Mouse (Mus musculus) CH12.LX (cell line): ENCODE measurements around the gene Tmem179b. TPM values are rescaled to one million over a fixed set of nuclear protein-coding genes. Genes with fewer than 3 reads are reported as not detected.

Source experiments
- DNase-seq: peaks from one replicate; pipeline ENCODE4 v3.0.0-alpha.2; 2013; ENCODE audit errors: extremely low read depth
- H3K27ac ChIP-seq: 2 replicates; pipeline ENCODE4 v1.5.1; 2012; ENCODE audit warnings: low read depth, mild to moderate bottlenecking, control low read depth, moderate library complexity; ENCODE audit not compliant: insufficient read depth
- H3K27me3 ChIP-seq: replicated peaks from 2 replicates; pipeline ENCODE3; 2012; ENCODE audit warnings: inconsistent platforms
- H3K36me3 ChIP-seq, 2 experiments: replicated peaks in 1 of 2; 2 replicates each; pipeline versions ENCODE3 to v1.6.1; 2012; ENCODE audit warnings: inconsistent platforms in 1 of 2, low read length in 1 of 2, mild to moderate bottlenecking in 1 of 2, mixed read lengths in 1 of 2, moderate library complexity in 1 of 2; ENCODE audit not compliant: control insufficient read depth in 1 of 2, insufficient read depth in 1 of 2
- H3K4me1 ChIP-seq, 2 experiments: 2 replicates each; pipeline ENCODE4 v1.6.1; 2012; ENCODE audit warnings: inconsistent platforms in 1 of 2, moderate library complexity in 1 of 2; ENCODE audit not compliant: insufficient read depth in 2 of 2, control insufficient read depth in 1 of 2
- H3K4me2 ChIP-seq: 2 replicates; pipeline ENCODE4 v1.6.1; 2012; ENCODE audit warnings: low read depth, mild to moderate bottlenecking, control low read depth; ENCODE audit not compliant: poor library complexity, insufficient read depth, severe bottlenecking
- H3K4me3 ChIP-seq, 3 experiments: fragments of 150-350 bp in 1 of 3; sonication (generic) in 1 of 3; replicated peaks in 1 of 3; 2 replicates each; pipeline versions ENCODE3 to v1.5.1; 2011 to 2012; ENCODE audit warnings: low read depth in 2 of 3, low read length in 2 of 3, mild to moderate bottlenecking in 2 of 3, moderate library complexity in 2 of 3, control low read depth in 1 of 3, improper control_type of control experiment in 1 of 3, inconsistent platforms in 1 of 3, mixed read lengths in 1 of 3; ENCODE audit not compliant: poor library complexity in 1 of 3
- H3K79me2 ChIP-seq: replicated peaks from 2 replicates; pipeline ENCODE4 v1.6.1; 2012; ENCODE audit warnings: mild to moderate bottlenecking, moderate library complexity; ENCODE audit not compliant: control insufficient read depth, poor library complexity, insufficient read depth, severe bottlenecking; ENCODE audit errors: extremely low read depth
- H3K9ac ChIP-seq: 2 replicates; pipeline ENCODE4 v1.6.1; 2012; ENCODE audit warnings: low read depth, mild to moderate bottlenecking, control low read depth, moderate library complexity; ENCODE audit not compliant: insufficient read depth
- H3K9me3 ChIP-seq: replicated peaks from 2 replicates; pipeline ENCODE3; 2012; ENCODE audit warnings: low read length, inconsistent platforms, mixed read lengths
- BHLHE40 ChIP-seq: IDR thresholded peaks from 2 replicates; pipeline ENCODE4 v1.6.1; 2011; ENCODE audit warnings: mild to moderate bottlenecking, low read depth, low read length, improper control_type of control experiment
- CHD1 ChIP-seq: IDR thresholded peaks from 2 replicates; pipeline ENCODE4 v1.6.1; 2012; ENCODE audit warnings: low read depth, low read length, improper control_type of control experiment, inconsistent platforms
- CHD2 ChIP-seq: IDR thresholded peaks from 2 replicates; pipeline ENCODE4 v1.6.1; 2011; ENCODE audit warnings: low read length, improper control_type of control experiment
- CTCF ChIP-seq, 2 experiments: IDR thresholded peaks in 1 of 2; conservative IDR thresholded peaks in 1 of 2; 2 replicates each; pipeline ENCODE4 v1.5.1; 2011 to 2012; ENCODE audit warnings: low read depth in 2 of 2, low read length in 2 of 2, improper control_type of control experiment in 1 of 2, inconsistent platforms in 1 of 2, mild to moderate bottlenecking in 1 of 2, moderate library complexity in 1 of 2
- E2F4 ChIP-seq: IDR thresholded peaks from 2 replicates; pipeline ENCODE4 v1.6.1; 2011; ENCODE audit warnings: low read depth, low read length, improper control_type of control experiment; ENCODE audit not compliant: insufficient replicate concordance
- ELF1 ChIP-seq: IDR thresholded peaks from 2 replicates; pipeline ENCODE4 v1.6.1; 2014; ENCODE audit warnings: low read depth, mild to moderate bottlenecking, inconsistent platforms, low read length, improper control_type of control experiment
- EP300 ChIP-seq: IDR thresholded peaks from 2 replicates; pipeline ENCODE4 v1.6.1; 2011; ENCODE audit warnings: low read length, improper control_type of control experiment
- ETS1 ChIP-seq: conservative IDR thresholded peaks from 2 replicates; pipeline ENCODE4 v1.6.1; 2012; ENCODE audit warnings: low read depth, mild to moderate bottlenecking, inconsistent platforms, low read length, improper control_type of control experiment, moderate library complexity
- GABPA ChIP-seq: IDR thresholded peaks from 2 replicates; pipeline ENCODE4 v1.6.1; 2012; ENCODE audit warnings: low read depth, low read length, improper control_type of control experiment, inconsistent platforms; ENCODE audit not compliant: insufficient replicate concordance
- HCFC1 ChIP-seq: IDR thresholded peaks from 2 replicates; pipeline ENCODE4 v1.6.1; 2012; ENCODE audit warnings: low read depth, mild to moderate bottlenecking, inconsistent platforms, low read length, improper control_type of control experiment
- IRF4 ChIP-seq: IDR thresholded peaks from 2 replicates; pipeline ENCODE4 v1.6.1; 2014; ENCODE audit warnings: low read depth, mild to moderate bottlenecking, inconsistent platforms, low read length, improper control_type of control experiment
- JUN ChIP-seq: IDR thresholded peaks from 2 replicates; pipeline ENCODE4 v1.6.1; 2011; ENCODE audit warnings: low read depth, mild to moderate bottlenecking, low read length, improper control_type of control experiment, moderate library complexity; ENCODE audit not compliant: insufficient read depth
- JUND ChIP-seq: conservative IDR thresholded peaks from 2 replicates; pipeline ENCODE4 v1.6.1; 2011; ENCODE audit warnings: low read depth, low read length, improper control_type of control experiment
- KAT2A ChIP-seq: IDR thresholded peaks from 2 replicates; pipeline ENCODE4 v1.6.1; 2012; ENCODE audit warnings: low read length, improper control_type of control experiment, inconsistent platforms; ENCODE audit not compliant: insufficient replicate concordance
- MAFK ChIP-seq: IDR thresholded peaks from 2 replicates; pipeline ENCODE4 v1.6.1; 2011; ENCODE audit warnings: low read length, improper control_type of control experiment; ENCODE audit not compliant: insufficient replicate concordance
- MAX ChIP-seq: IDR thresholded peaks from 2 replicates; pipeline ENCODE4 v1.6.1; 2011; ENCODE audit warnings: low read length, improper control_type of control experiment
- MAZ ChIP-seq: IDR thresholded peaks from 2 replicates; pipeline ENCODE4 v1.6.1; 2012; ENCODE audit warnings: low read depth, mild to moderate bottlenecking, inconsistent platforms, low read length, improper control_type of control experiment, moderate library complexity
- MEF2A ChIP-seq: IDR thresholded peaks from 2 replicates; pipeline ENCODE4 v1.6.1; 2014; ENCODE audit warnings: low read depth, mild to moderate bottlenecking, inconsistent platforms, low read length, improper control_type of control experiment, borderline replicate concordance
- MXI1 ChIP-seq: IDR thresholded peaks from 2 replicates; pipeline ENCODE4 v1.6.1; 2011; ENCODE audit warnings: mild to moderate bottlenecking, low read depth, low read length, improper control_type of control experiment
- MYC ChIP-seq: IDR thresholded peaks from 2 replicates; pipeline ENCODE4 v1.6.1; 2011; ENCODE audit warnings: low read depth, mild to moderate bottlenecking, improper control_type of control experiment, low read length
- NELFE ChIP-seq: IDR thresholded peaks from 2 replicates; pipeline ENCODE4 v1.6.1; 2011; ENCODE audit warnings: low read depth, low read length, improper control_type of control experiment
- NRF1 ChIP-seq: IDR thresholded peaks from 2 replicates; pipeline ENCODE4 v1.6.1; 2014; ENCODE audit warnings: low read depth, mild to moderate bottlenecking, inconsistent platforms, low read length, improper control_type of control experiment, moderate library complexity
- PAX5 ChIP-seq: IDR thresholded peaks from 2 replicates; pipeline ENCODE4 v1.6.1; 2012; ENCODE audit warnings: low read length, inconsistent platforms, mixed read lengths
- POLR2A ChIP-seq: IDR thresholded peaks from 2 replicates; pipeline ENCODE4 v1.6.1; 2011; ENCODE audit warnings: low read depth, mild to moderate bottlenecking, improper control_type of control experiment, low read length
- POLR2AphosphoS2 ChIP-seq: IDR thresholded peaks from 2 replicates; pipeline ENCODE4 v1.6.1; 2011; ENCODE audit warnings: low read depth, low read length, improper control_type of control experiment
- RAD21 ChIP-seq: IDR thresholded peaks from 2 replicates; pipeline ENCODE4 v1.6.1; 2011; ENCODE audit warnings: low read depth, mild to moderate bottlenecking, low read length, improper control_type of control experiment, moderate library complexity
- RCOR1 ChIP-seq: conservative IDR thresholded peaks from 2 replicates; pipeline ENCODE4 v1.6.1; 2012; ENCODE audit warnings: low read depth, mild to moderate bottlenecking, inconsistent platforms, low read length, improper control_type of control experiment
- SIN3A ChIP-seq: IDR thresholded peaks from 2 replicates; pipeline ENCODE4 v1.6.1; 2012; ENCODE audit warnings: low read length, improper control_type of control experiment, inconsistent platforms
- SMC3 ChIP-seq: IDR thresholded peaks from 2 replicates; pipeline ENCODE4 v1.6.1; 2011; ENCODE audit warnings: low read depth, low read length, improper control_type of control experiment
- TBP ChIP-seq: conservative IDR thresholded peaks from 2 replicates; pipeline ENCODE4 v1.6.1; 2011; ENCODE audit warnings: low read depth, low read length, improper control_type of control experiment
- TCF12 ChIP-seq: IDR thresholded peaks from 2 replicates; pipeline ENCODE4 v1.6.1; 2014; ENCODE audit warnings: low read depth, mild to moderate bottlenecking, inconsistent platforms, low read length, improper control_type of control experiment
- UBTF ChIP-seq: IDR thresholded peaks from 2 replicates; pipeline ENCODE4 v1.6.1; 2012; ENCODE audit warnings: low read depth, mild to moderate bottlenecking, inconsistent platforms, low read length, improper control_type of control experiment, moderate library complexity
- USF1 ChIP-seq: IDR thresholded peaks from 2 replicates; pipeline ENCODE4 v1.6.1; 2014; ENCODE audit warnings: low read depth, mild to moderate bottlenecking, inconsistent platforms, low read length, improper control_type of control experiment
- USF2 ChIP-seq: conservative IDR thresholded peaks from 2 replicates; pipeline ENCODE4 v1.6.1; 2011; ENCODE audit warnings: low read depth, low read length, improper control_type of control experiment
- ZC3H11A ChIP-seq: IDR thresholded peaks from 2 replicates; pipeline ENCODE4 v1.6.1; 2012; ENCODE audit warnings: low read depth, mild to moderate bottlenecking, inconsistent platforms, low read length, improper control_type of control experiment
- ZKSCAN1 ChIP-seq: IDR thresholded peaks from 2 replicates; pipeline ENCODE4 v1.6.1; 2012; ENCODE audit warnings: low read depth, inconsistent platforms, low read length, improper control_type of control experiment, borderline replicate concordance
- ZMIZ1 ChIP-seq: IDR thresholded peaks from 2 replicates; pipeline ENCODE4 v1.6.1; 2012; ENCODE audit warnings: low read depth, mild to moderate bottlenecking, inconsistent platforms, low read length, improper control_type of control experiment
- ZNF384 ChIP-seq: IDR thresholded peaks from 2 replicates; pipeline ENCODE4 v1.6.1; 2012; ENCODE audit warnings: low read depth, low read length, improper control_type of control experiment, inconsistent platforms
- dilution Hi-C: fragments of 300-500 bp; cut with MboI; formaldehyde crosslinking; loops from 2 replicates; pipeline ENCODE4 v1.14.3; 2020; ENCODE audit warnings: low sequenced_read_pairs; ENCODE audit not compliant: extremely low pct_unique_long_range_greater_than_20kb, extremely low pct_ligation_motif_present
- in situ Hi-C: fragments of 300-500 bp; cut with MboI; formaldehyde crosslinking; loops from 3 replicates; pipeline ENCODE4 v1.14.3; 2019; ENCODE audit warnings: low sequenced_read_pairs, low pct_ligation_motif_present, low pct_unique_long_range_greater_than_20kb, mixed read lengths
- polyA plus RNA-seq: library from polyadenylated mRNA; unstranded; fragments of >175 nt; gene quantifications from 2 replicates; pipeline ENCODE4 v1.2.1, GENCODE M21; 2012; ENCODE audit warnings: low read depth; ENCODE audit not compliant: insufficient read length
- total RNA-seq, 2 experiments: library from RNA; depleted of rRNA; stranded (reverse); fragments of 300-350 nt in 1 of 2; fragments of >200 nt in 1 of 2; gene quantifications; 2 replicates each; pipeline ENCODE4 v1.2.3; 2012 to 2014

Tmem179b gene
- total and polyA plus RNA-seq, 3 experiments = 54.4 to 105 (median 72.0) TPM

- Histone ChIP-seq H3K27ac (peak within 1 kb of the TSS; percentile 91), H3K4me2 (peak within 1 kb of the TSS; percentile 72), H3K36me3 (peaks cover 55 to 78% of the 10 kb centered on the region in 2 experiments), H3K9ac (peak within 1 kb of the TSS; percentile 92), H3K9me3 (no peaks in the 10 kb centered on the region), H3K4me1 (peaks cover 11 to 41% of the 10 kb centered on the region in 2 experiments), H3K27me3 (no peaks in the 10 kb centered on the region), H3K79me2 (peaks cover 34% of the 10 kb centered on the region), H3K4me3 (peak within 1 kb of the TSS; percentile 75 to 77 (median 77))
- in situ Hi-C loops = loop anchor here (25.0 kb wide), 1 partner anchor 371 kb away; no protein-coding TSS in a partner anchor
- dilution Hi-C loops = no loop called here
- TF ChIP-seq RAD21 = no peak
- no peak for TF ChIP-seq MXI1
- TF ChIP-seq USF1 = no peak
- TF ChIP-seq GABPA = no peak; the same call in 1 of the 2 replicates
- peak; percentile 95 for TF ChIP-seq SIN3A
- TF ChIP-seq TBP = peak; percentile 52; the same call in 1 of the 2 replicates
- 0 out of 2 replicates have a peak, but pooled peaks have one; percentile 5 for TF ChIP-seq USF2
- TF ChIP-seq ZNF384 = peak; percentile 75
- no peak for TF ChIP-seq ZC3H11A
- peak; percentile 57; the same call in 1 of the 2 replicates for TF ChIP-seq TCF12
- no peak for TF ChIP-seq PAX5
- TF ChIP-seq HCFC1 = peak; percentile 86
- TF ChIP-seq POLR2AphosphoS2 = peak; percentile 97
- peak; percentile 80; the same call in 1 of the 2 replicates for TF ChIP-seq ZMIZ1
- no peak for TF ChIP-seq JUN
- TF ChIP-seq NRF1 = peak; percentile 34; the same call in 1 of the 2 replicates
- 0 out of 2 replicates have a peak, but pooled peaks have one; percentile 55 for TF ChIP-seq MAX
- TF ChIP-seq IRF4 = no peak
- no peak; the same call in 1 of the 2 replicates for TF ChIP-seq JUND
- TF ChIP-seq ETS1 = no peak
- TF ChIP-seq BHLHE40 = no peak
- TF ChIP-seq UBTF = no peak
- peak; percentile 53; the same call in 1 of the 2 replicates for TF ChIP-seq NELFE
- no peak for TF ChIP-seq MAFK
- no peak for TF ChIP-seq E2F4
- no peak for TF ChIP-seq ZKSCAN1
- peak; percentile 12; the same call in 1 of the 2 replicates for TF ChIP-seq RCOR1
- TF ChIP-seq CTCF (conservative IDR thresholded peaks at IDR 0.05 in 1 of 2, IDR thresholded peaks at IDR 0.05 in 1 of 2; ENCODE audit: low read depth in 2 of 2, low read length in 2 of 2) = no peak
- TF ChIP-seq MEF2A = 0 out of 2 replicates have a peak, but pooled peaks have one; percentile 58
- no peak for TF ChIP-seq CHD1
- peak; percentile 32; the same call in 1 of the 2 replicates for TF ChIP-seq MYC
- peak; percentile 84; the same call in 1 of the 2 replicates for TF ChIP-seq KAT2A
- TF ChIP-seq ELF1 = peak; percentile 91
- peak; percentile 60; the same call in 1 of the 2 replicates for TF ChIP-seq MAZ
- TF ChIP-seq CHD2 = peak; percentile 98
- no peak for TF ChIP-seq EP300
- TF ChIP-seq POLR2A = peak; percentile 73
- TF ChIP-seq SMC3 = peak; percentile 8; the same call in 1 of the 2 replicates
- DNase-seq = peak; percentile 98
These were observed 32.9 kb downstream of the Tmem179b start, which contains the start of gene Stx5a for GRCm38 (mm10) chr19:8741243-8741869. Gene Stx5a, plus strand, starts transcription at chr19:8741413.
